In the genomic region with DNA sequence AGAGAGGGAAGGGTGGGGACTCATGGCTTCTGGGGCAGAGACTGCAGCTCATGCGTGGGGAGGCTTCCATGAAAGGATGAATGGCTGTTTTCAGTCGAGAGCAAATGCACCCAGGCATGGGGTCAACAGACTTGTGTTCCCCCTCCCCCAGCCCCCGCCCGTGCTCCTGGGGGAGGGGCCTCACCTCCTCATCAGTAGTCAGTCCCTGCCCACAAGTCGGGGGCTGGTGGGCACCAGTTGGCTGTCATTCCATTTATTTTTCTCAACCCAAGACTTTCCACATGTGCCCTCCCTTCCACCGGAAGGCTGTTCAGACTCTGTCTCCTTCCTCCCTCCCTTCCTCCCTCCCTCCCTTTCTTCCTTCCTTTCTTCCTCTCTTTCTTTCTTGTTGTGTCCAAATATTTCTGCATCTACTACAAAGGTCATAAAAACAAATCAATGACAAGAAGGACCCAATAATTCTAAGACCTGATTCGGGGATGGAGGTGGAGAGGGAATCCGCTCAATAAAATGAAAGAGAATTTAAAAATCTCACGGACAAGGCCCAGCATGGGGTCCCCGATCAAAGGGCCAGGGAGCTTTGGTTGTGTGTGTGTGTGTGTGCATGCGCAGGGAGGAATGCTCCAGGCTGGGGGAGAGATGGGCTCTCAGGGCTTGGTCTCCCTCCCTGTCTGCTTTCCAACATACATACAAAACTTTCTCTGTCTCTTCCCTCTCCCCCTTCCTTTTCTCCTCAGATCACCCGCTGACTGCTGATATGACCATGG, we compare ENCODE assay signal across 9 mouse cellular contexts.
"Had no signal": no experiment of that assay in that cellular context is flagged by ENCODE, and none has a peak within 500 bp of the region (broad histone marks: within the 10 kb centered on the region; RNA-seq: fewer than 3 reads in every experiment).

No protein-coding gene starts in this region.

- H3K4me2 ChIP-seq: limb, embryonic 15.5 days; liver, embryonic 12.5 days; lung, embryonic 14.5 days had no signal

- ATAC-seq: liver, embryonic 12.5 days had no signal

- H3K9ac ChIP-seq: limb, embryonic 15.5 days; liver, embryonic 12.5 days; lung, embryonic 14.5 days had no signal

- H3K27ac ChIP-seq: liver, embryonic 12.5 days; macrophage; stomach, postnatal 0 days had no signal

- H3K9me3 ChIP-seq: limb, embryonic 15.5 days; liver, embryonic 12.5 days had no signal

- H3K4me1 ChIP-seq: liver, embryonic 12.5 days; megakaryocyte, embryonic 14.5 days had no signal

- H3K36me3 ChIP-seq: limb, embryonic 15.5 days; liver, embryonic 12.5 days had no signal

- DNase-seq: kidney, adult 18-20 months; kidney, postnatal 10 days; lung, embryonic 14.5 days; lung, postnatal 10 days had no signal

- H3K27me3 ChIP-seq: limb, embryonic 15.5 days; liver, embryonic 12.5 days had no signal

- H3K4me3 ChIP-seq: limb, embryonic 15.5 days; liver, embryonic 12.5 days; megakaryocyte, embryonic 14.5 days had no signal
